Mouse (Mus musculus) heart, adult 2 months (tissue): ENCODE measurements at regions not wholly inside any gene's neighbourhood (a gene's known extent, or its start where the extent isn't known, plus 50 kb on each side); places are given as distances from the start of the nearest gene placed in this dataset.

Experiments
- CTCF ChIP-seq: fragments of 200-600 bp; IDR thresholded peaks from 2 replicates; pipeline ENCODE4 v1.8.1; 2022; ENCODE audit warnings: antibody characterized with exemption, mild to moderate bottlenecking, moderate library complexity
- EP300 ChIP-seq: fragments of 200-500 bp; IDR thresholded peaks from 2 replicates; pipeline ENCODE4 v1.6.1; 2011; ENCODE audit warnings: low read depth, low read length, control low read depth; ENCODE audit not compliant: insufficient read depth
- POLR2A ChIP-seq: fragments of 200-500 bp; IDR thresholded peaks from 2 replicates; pipeline ENCODE4 v1.6.1; 2011; ENCODE audit warnings: mild to moderate bottlenecking, low read depth, low read length, control low read depth; ENCODE audit not compliant: insufficient read depth

- no peak for TF ChIP-seq CTCF
- TF ChIP-seq POLR2A: no peak
- no peak for TF ChIP-seq EP300
These were observed 981.4 kb upstream of the Acvr2a start for GRCm38 (mm10) chr2:47832493-47832892.
